Mouse (Mus musculus): ENCODE results near the gene Ltb4r1. TPM values are rescaled to one million over a fixed set of nuclear protein-coding genes. Genes with fewer than 3 reads are reported as not detected.

Ltb4r1 gene
- polyA plus RNA-seq, 1 experiment from 2014 or later = 0.71 TPM

DNA sequence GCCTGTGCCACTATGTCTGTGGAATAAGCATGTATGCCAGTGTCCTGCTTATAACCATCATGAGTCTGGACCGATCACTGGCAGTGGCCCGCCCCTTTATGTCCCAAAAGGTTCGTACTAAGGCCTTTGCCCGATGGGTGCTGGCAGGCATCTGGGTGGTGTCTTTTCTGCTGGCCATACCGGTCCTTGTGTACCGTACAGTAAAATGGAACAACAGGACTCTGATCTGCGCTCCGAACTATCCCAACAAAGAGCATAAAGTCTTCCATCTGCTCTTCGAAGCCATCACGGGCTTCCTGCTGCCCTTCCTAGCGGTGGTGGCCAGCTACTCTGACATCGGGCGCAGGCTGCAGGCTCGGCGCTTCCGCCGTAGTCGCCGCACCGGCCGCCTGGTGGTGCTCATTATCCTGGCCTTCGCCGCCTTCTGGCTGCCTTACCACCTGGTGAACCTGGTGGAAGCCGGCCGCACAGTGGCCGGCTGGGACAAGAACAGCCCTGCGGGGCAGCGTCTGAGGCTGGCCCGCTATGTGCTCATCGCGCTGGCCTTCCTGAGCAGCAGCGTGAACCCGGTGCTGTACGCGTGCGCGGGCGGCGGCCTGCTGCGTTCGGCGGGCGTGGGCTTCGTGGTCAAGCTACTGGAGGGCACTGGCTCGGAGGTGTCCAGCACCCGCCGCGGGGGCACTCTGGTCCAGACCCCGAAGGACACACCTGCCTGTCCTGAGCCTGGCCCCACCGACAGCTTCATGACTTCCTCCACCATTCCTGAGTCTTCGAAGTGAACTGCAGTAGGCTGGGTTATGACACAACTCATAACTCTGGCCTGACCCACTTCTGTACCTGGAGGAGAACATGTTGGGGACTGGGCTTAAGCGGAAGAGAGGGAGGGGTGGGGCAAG lies 2.0 kb downstream of the Ltb4r1 start:
- Histone ChIP-seq H3K9me3 (replicated peaks; ENCODE audit: low read length) (no peaks in the 10 kb centered on the region), H3K9ac (ENCODE audit: low read depth, low read length) (peak overlapping the region; percentile 45), H3K36me3 (ENCODE audit: insufficient read depth, low read length) (no peaks in the 10 kb centered on the region), H3K4me2 (ENCODE audit: low read length) (peak overlapping the region; percentile 68), H3K27me3 (ENCODE audit: insufficient read depth, low read length) (0 out of 2 replicates have a peak, but pooled peaks cover 4% of the 10 kb centered on the region), H3K27ac (no peak overlapping the region), H3K4me1 (replicated peaks; ENCODE audit: insufficient read depth, low read length) (0 out of 2 replicates have a peak, but pooled peaks cover 10% of the 10 kb centered on the region), H3K4me3 (replicated peaks; ENCODE audit: low read depth, low read length) (peak overlapping the region; percentile 20; the same call in 1 of the 2 replicates)
- WGBS = 11% methylated on average over 52 of the region's 52 CpGs
- DNase-seq (ENCODE audit: low spot score) = peak; percentile 70
- peak; percentile 68 for TF ChIP-seq CTCF (IDR thresholded peaks at IDR 0.05; ENCODE audit: low read depth)
- ATAC-seq (replicated peaks; ENCODE audit: low FRiP score, low read depth) = peak; percentile 77

DNA sequence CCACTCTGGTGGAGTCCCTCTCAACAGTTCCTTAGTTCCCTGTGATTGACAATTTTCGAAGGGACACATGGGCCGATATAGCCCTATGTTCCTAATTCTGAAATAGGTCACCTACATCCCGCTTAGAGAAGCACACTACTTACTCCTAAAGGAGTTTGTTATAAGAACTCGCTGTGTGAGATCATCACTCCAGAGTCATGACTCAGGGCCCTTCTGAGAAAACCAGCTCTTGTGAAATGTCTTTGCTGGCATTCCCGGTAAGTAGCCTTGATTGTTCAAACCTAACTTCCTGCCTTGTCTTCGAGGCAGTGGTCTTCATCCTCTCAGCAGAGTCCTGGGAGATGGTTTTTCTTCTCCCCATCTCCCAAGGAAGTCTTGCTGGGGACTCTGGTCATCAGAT lies 2.8 kb downstream of the Ltb4r1 start:
- no peak for DNase-seq (ENCODE audit: low spot score)
- 0 out of 2 replicates have a peak, but pooled peaks cover 4% of the 10 kb centered on the region for H3K4me1 ChIP-seq (replicated peaks; ENCODE audit: insufficient read depth, low read length)
- no peak for TF ChIP-seq CTCF (IDR thresholded peaks at IDR 0.05; ENCODE audit: low read depth)
- H3K27ac ChIP-seq = no peak overlapping the region
- 86% methylated on average over 6 of the region's 6 CpGs for WGBS
- no peak overlapping the region for H3K4me3 ChIP-seq (replicated peaks; ENCODE audit: low read depth, low read length)
- H3K36me3 ChIP-seq (ENCODE audit: insufficient read depth, low read length) = no peaks in the 10 kb centered on the region
- no peak for ATAC-seq (replicated peaks; ENCODE audit: low FRiP score, low read depth)
- H3K9ac ChIP-seq (ENCODE audit: low read depth, low read length) = 0 out of 2 replicates have a peak overlapping the region, but pooled peaks have one; percentile 45
- H3K27me3 ChIP-seq (ENCODE audit: insufficient read depth, low read length) = 0 out of 2 replicates have a peak, but pooled peaks cover 4% of the 10 kb centered on the region
- no peaks in the 10 kb centered on the region for H3K9me3 ChIP-seq (replicated peaks; ENCODE audit: low read length)
- no peak overlapping the region for H3K4me2 ChIP-seq (ENCODE audit: low read length)

DNA sequence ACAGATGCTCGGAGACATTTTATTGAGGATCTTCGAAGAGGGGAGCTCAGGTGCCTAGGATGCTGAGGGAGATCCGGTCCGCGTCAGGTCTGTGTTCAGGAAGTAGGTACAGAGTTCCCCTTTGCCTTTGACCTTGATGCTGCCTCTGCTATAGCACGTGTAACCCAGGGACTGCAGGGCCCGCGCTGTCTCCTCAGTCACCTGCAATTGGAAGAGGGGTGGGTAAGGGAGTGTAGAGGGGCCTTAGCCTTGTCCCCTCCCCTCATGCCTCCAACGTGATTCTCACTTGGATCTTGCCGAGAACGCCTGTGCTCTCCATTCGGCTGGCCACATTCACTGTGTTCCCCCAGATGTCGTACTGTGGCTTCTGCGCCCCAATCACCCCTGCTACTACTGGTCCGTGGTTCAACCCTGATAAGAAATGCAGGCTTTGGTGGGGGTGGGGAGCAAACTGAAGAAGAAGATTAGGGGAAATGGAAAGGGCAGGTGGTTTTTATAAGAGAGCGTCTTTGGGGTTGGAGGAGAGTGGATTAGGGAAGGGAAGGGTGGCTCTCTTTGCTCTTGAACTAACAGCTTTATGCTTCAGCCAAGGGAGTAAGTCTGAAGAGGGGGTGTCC lies 3.4 kb downstream of the Ltb4r1 start:
- DNase-seq (ENCODE audit: low spot score) (no peak), ATAC-seq (replicated peaks; ENCODE audit: low FRiP score, low read depth) (no peak)
- 0 out of 2 replicates have a peak, but pooled peaks cover 4% of the 10 kb centered on the region for H3K27me3 ChIP-seq (ENCODE audit: insufficient read depth, low read length)
- H3K27ac ChIP-seq = no peak overlapping the region
- no peak overlapping the region for H3K9ac ChIP-seq (ENCODE audit: low read depth, low read length)
- WGBS = 82% methylated on average over 16 of the region's 16 CpGs
- no peak overlapping the region for H3K4me2 ChIP-seq (ENCODE audit: low read length)
- no peak for TF ChIP-seq CTCF (IDR thresholded peaks at IDR 0.05; ENCODE audit: low read depth)
- H3K4me1 ChIP-seq (replicated peaks; ENCODE audit: insufficient read depth, low read length) = 0 out of 2 replicates have a peak, but pooled peaks cover 4% of the 10 kb centered on the region
- H3K9me3 ChIP-seq (replicated peaks; ENCODE audit: low read length) = no peaks in the 10 kb centered on the region
- no peak overlapping the region for H3K4me3 ChIP-seq (replicated peaks; ENCODE audit: low read depth, low read length)
- H3K36me3 ChIP-seq (ENCODE audit: insufficient read depth, low read length) = no peaks in the 10 kb centered on the region

DNA sequence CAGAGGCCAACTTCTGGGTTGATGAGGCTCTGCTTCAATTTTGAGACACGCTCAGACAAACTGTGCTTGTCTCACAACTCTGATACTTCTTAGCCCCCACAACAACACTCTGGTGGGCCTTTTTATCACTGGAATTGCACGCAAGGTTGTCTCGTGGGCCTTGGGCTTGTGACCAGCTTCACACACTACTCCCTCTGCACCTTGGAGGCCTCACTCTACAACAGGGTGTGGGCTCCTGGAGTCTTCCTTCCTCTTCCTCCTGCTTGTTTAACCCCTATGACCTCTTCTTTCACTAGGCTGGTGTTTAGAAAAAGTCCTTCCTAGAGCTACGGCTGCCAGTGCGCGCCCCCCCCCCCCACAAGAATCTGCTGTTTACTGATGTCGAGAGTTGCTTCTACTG lies 10.9 kb downstream of the Ltb4r1 start:
- DNase-seq (ENCODE audit: low spot score) (no peak), ATAC-seq (replicated peaks; ENCODE audit: low FRiP score, low read depth) (no peak)
- Histone ChIP-seq H3K9me3 (replicated peaks; ENCODE audit: low read length) (no peaks in the 10 kb centered on the region), H3K4me3 (replicated peaks; ENCODE audit: low read depth, low read length) (no peak overlapping the region), H3K27ac (no peak overlapping the region), H3K4me2 (ENCODE audit: low read length) (no peak overlapping the region), H3K9ac (ENCODE audit: low read depth, low read length) (no peak overlapping the region), H3K4me1 (replicated peaks; ENCODE audit: insufficient read depth, low read length) (no peaks in the 10 kb centered on the region; the same call in 1 of the 2 replicates), H3K27me3 (ENCODE audit: insufficient read depth, low read length) (no peaks in the 10 kb centered on the region), H3K36me3 (ENCODE audit: insufficient read depth, low read length) (no peaks in the 10 kb centered on the region)
- TF ChIP-seq CTCF (IDR thresholded peaks at IDR 0.05; ENCODE audit: low read depth) = no peak
- WGBS = 63% methylated on average over 7 of the region's 7 CpGs

DNA sequence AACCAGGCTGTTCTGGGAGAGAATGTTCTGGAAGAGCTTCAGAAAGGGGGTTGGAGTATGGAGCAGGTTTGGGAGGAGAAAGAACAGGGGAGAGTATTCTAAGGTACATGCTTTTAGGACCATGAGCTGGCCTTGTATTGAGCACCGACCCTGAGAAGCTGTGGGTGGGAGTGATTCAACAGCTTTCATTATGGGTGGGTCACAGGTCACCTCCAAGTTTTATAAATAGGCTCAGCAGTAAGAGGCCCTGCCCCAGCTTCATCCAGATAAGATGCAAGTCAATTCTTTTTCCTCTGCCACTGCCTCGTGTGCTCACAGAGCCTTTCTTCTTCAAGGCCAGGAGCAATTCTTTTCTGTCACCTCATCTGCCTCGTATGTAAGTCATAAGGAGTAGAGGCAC lies 11.4 kb downstream of the Ltb4r1 start:
- Histone ChIP-seq H3K9ac (ENCODE audit: low read depth, low read length) (no peak overlapping the region), H3K4me1 (replicated peaks; ENCODE audit: insufficient read depth, low read length) (peaks cover under 1% of the 10 kb centered on the region; the same call in 1 of the 2 replicates), H3K27ac (no peak overlapping the region), H3K27me3 (ENCODE audit: insufficient read depth, low read length) (no peaks in the 10 kb centered on the region), H3K9me3 (replicated peaks; ENCODE audit: low read length) (no peaks in the 10 kb centered on the region), H3K4me2 (ENCODE audit: low read length) (no peak overlapping the region), H3K36me3 (ENCODE audit: insufficient read depth, low read length) (no peaks in the 10 kb centered on the region), H3K4me3 (replicated peaks; ENCODE audit: low read depth, low read length) (no peak overlapping the region)
- no peak for TF ChIP-seq CTCF (IDR thresholded peaks at IDR 0.05; ENCODE audit: low read depth)
- DNase-seq (ENCODE audit: low spot score) (no peak), ATAC-seq (replicated peaks; ENCODE audit: low FRiP score, low read depth) (no peak)
- WGBS = 32% methylated on average over 3 of the region's 3 CpGs

DNA sequence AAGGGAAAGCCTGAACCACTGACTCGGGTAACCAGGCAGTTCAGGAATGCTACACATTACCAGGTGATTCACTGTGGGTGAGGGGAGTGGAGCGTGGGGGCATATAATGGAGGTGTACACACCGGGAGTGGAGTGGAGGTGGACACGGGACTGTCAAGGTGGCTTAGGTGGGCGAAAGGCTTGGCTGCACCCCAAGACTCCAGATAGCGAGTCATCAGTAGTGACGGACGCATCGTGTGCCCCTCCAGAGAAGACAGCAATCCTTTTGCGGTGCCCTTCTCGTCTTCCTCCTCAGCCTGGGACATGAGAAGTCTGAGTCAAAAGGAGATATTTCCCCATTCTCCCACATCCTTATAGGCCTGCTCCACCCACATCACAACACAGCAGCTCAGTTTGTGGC lies 12.0 kb downstream of the Ltb4r1 start:
- no peak overlapping the region for H3K9ac ChIP-seq (ENCODE audit: low read depth, low read length)
- H3K9me3 ChIP-seq (replicated peaks; ENCODE audit: low read length) = no peaks in the 10 kb centered on the region
- no peaks in the 10 kb centered on the region for H3K36me3 ChIP-seq (ENCODE audit: insufficient read depth, low read length)
- WGBS = 84% methylated on average over 11 of the region's 11 CpGs
- peaks cover 7% of the 10 kb centered on the region for H3K4me1 ChIP-seq (replicated peaks; ENCODE audit: insufficient read depth, low read length)
- H3K27ac ChIP-seq = no peak overlapping the region
- no peak for DNase-seq (ENCODE audit: low spot score)
- H3K4me3 ChIP-seq (replicated peaks; ENCODE audit: low read depth, low read length) = no peak overlapping the region
- no peak for ATAC-seq (replicated peaks; ENCODE audit: low FRiP score, low read depth)
- no peak for TF ChIP-seq CTCF (IDR thresholded peaks at IDR 0.05; ENCODE audit: low read depth)
- no peaks in the 10 kb centered on the region for H3K27me3 ChIP-seq (ENCODE audit: insufficient read depth, low read length)
- H3K4me2 ChIP-seq (ENCODE audit: low read length) = no peak overlapping the region
